Mouse (Mus musculus) neural tube, embryonic 12.5 days (tissue): Measurements from ENCODE around the gene Unc45a. TPM values are rescaled to one million over a fixed set of nuclear protein-coding genes. Genes with fewer than 3 reads are reported as not detected.
A peak's percentile ranks its signal among the peaks of the same experiment; 100 is the strongest.

Experiments used
- ATAC-seq: fragments of 200-750 bp; cut with Nextera tagmentation; 2 replicates; pipeline ENCODE4 v1.8.0; 2017; ENCODE audit warnings: low read depth, mild to moderate bottlenecking, moderate TSS enrichment, moderate library complexity; ENCODE audit not compliant: low FRiP score
- H3K27ac ChIP-seq: fragments of 300-500 bp; sonication (generic); 2 replicates; pipeline ENCODE4 v1.5.1; 2016
- H3K27me3 ChIP-seq: fragments of 300-500 bp; sonication (generic); replicated peaks from 2 replicates; pipeline ENCODE4 v1.6.1; 2016; ENCODE audit warnings: mild to moderate bottlenecking
- H3K36me3 ChIP-seq: fragments of 300-500 bp; sonication (generic); 2 replicates; pipeline ENCODE4 v1.6.1; 2016; ENCODE audit warnings: mild to moderate bottlenecking
- H3K4me1 ChIP-seq: fragments of 300-500 bp; sonication (generic); 2 replicates; pipeline ENCODE4 v1.6.1; 2016
- H3K4me2 ChIP-seq: fragments of 300-500 bp; sonication (generic); replicated peaks from 2 replicates; pipeline ENCODE4 v1.6.1; 2016; ENCODE audit warnings: mild to moderate bottlenecking
- H3K4me3 ChIP-seq: fragments of 300-500 bp; sonication (generic); 2 replicates; pipeline ENCODE4 v1.5.1; 2016
- H3K9ac ChIP-seq: fragments of 300-500 bp; sonication (generic); 2 replicates; pipeline ENCODE4 v1.6.1; 2016; ENCODE audit warnings: mild to moderate bottlenecking
- H3K9me3 ChIP-seq: fragments of 300-500 bp; sonication (generic); 2 replicates; pipeline ENCODE4 v1.6.1; 2016; ENCODE audit warnings: mild to moderate bottlenecking
- WGBS: fragments of 180-500 bp; shearing (Covaris S2); methylation state at CpG from one replicate; pipeline ENCODE4 v1.1.7; 2016; 5-methylcytosine and 5-hydroxymethylcytosine counted together
- polyA plus RNA-seq: library from polyadenylated mRNA; unstranded; fragments of >200 nt; fragmentation: Nextera tagmentation; extraction: Ambion mirVana; gene quantifications from 2 replicates; pipeline ENCODE4 v1.2.1, GENCODE M21; 2016

Unc45a gene
- polyA plus RNA-seq, result 55.8 and 59.9 TPM in 2 replicates

DNA sequence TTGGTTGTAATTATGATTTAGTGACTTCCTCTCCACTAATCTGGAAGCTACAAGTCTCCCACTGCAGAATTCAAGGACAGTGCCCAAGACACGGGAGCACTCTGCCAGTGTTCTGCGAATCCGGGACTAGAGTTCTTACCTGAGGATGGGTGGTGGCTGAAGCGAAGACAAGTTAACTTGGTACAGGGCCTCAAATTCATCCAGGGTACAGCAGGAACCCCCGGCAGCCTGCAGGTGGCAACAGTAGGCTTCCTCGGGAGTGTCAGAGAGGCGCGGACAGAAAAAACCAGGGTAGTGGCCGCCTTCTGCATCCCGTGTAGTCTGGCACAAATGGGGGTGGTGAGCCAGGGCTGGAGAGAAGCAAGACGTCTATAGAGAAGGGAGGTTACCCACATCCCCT, at the start of gene Unc45a:
Unc45a (minus strand) TSS at position 213 of the 400 bp plus-strand sequence.
- WGBS, result 2% methylated on average over 11 of the region's 11 CpGs
- Histone ChIP-seq H3K36me3 (peaks cover 24% of the 10 kb centered on the region), H3K9ac (peak within 1 kb of the TSS; percentile 78), H3K27me3 (no peaks in the 10 kb centered on the region), H3K4me2 (peak within 1 kb of the TSS; percentile 86), H3K4me1 (peaks cover 45% of the 10 kb centered on the region), H3K4me3 (peak within 1 kb of the TSS; percentile 64), H3K27ac (peak within 1 kb of the TSS; percentile 72), H3K9me3 (no peaks in the 10 kb centered on the region)
- peak; percentile 59 for ATAC-seq

DNA sequence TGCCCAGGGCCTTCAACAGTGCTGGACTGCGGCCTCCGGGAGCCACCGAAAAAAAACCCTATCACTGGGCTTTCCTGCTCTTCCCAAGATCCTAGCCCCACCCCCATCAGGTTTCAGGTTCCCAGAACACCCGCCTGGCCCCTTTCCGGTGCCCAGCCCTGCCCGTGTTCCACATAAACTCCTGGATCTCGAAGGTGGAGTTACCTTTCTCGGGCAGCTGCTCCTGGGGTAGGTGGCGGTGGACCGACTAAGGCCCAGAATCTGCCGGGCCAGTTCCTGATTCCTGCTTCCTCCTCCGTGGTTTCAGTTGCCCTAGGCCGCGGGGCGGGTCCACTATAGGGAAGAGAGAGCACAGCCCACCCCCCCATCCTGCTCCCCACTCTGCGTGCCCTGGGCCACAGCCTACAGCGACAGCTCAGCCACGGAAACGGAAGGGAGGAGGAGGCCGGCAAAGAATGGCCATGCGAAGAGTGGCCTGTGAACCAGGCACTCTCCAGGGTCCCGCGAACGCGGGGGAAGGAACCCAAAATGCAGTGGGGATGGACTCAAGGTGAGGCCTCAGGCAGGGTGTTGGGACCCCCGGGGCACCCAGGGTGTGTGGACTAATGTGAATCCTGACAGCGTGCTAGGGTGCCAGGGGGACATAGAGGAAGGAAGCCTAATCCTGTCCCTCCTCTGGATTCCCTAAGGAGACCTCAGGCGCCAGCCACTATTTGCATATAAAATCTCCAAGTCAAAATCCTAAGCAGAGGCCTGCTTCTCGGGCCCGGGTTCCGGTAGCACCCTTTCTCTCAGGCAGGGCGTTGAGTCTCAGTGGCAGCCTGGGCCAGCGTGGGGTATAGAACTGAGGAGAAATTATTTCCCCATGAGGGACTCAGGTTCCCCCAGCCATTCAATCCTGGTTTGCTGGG, 47.1 kb upstream of the Unc45a start, which contains the start of gene Fes:
Fes (minus strand) TSS at position 314 of the 911 bp plus-strand sequence.
- peak within 1 kb of the TSS; percentile 55 for H3K9ac ChIP-seq
- no peak; the same call in 1 of the 2 replicates for ATAC-seq

DNA sequence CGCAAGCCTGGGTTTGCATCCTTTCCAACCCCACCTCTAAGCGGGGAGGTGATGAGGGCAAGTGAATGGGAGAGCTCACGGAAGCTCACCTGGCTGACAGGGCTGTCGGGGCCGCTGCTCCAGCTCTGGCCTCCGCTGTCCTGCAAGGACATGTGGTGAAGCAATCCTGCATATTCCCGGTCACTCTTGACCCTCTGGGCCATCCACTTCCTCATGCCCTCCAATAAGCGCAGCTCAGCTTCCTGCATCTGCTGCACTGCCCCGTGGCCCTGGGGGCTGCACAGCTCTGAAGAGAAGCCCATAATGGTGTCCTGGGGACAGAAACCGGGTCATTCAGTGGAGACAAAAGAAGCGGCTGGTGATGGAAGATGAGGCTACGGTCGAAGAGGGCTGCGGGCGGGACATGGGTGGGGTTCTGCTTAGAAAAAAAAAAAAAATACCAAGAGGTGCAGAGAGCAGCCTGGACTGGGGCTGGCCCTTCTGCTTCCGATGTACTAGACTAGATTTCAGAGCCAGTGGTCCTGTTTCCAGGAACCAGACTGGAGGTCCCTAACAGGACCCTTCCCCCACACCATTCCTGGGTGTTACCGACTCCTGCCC, 46.3 kb upstream of the Unc45a start:
- H3K9ac ChIP-seq, result peak overlapping the region; percentile 55
- no peak overlapping the region for H3K27ac ChIP-seq
- 23% methylated on average over 17 of the region's 17 CpGs for WGBS
- peak overlapping the region; percentile 15; the same call in 1 of the 2 replicates for H3K4me3 ChIP-seq
- no peaks in the 10 kb centered on the region for H3K9me3 ChIP-seq
- H3K36me3 ChIP-seq, result peaks cover 24% of the 10 kb centered on the region
- peaks cover 24% of the 10 kb centered on the region for H3K4me1 ChIP-seq
- H3K27me3 ChIP-seq, result 0 out of 2 replicates have a peak, but pooled peaks cover 10% of the 10 kb centered on the region
- ATAC-seq, result 0 out of 2 replicates have a peak, but pooled peaks have one; percentile 4
- peak overlapping the region; percentile 49 for H3K4me2 ChIP-seq

More for the DNA sequence above, 47.1 kb upstream of the Unc45a start, which contains the start of gene Fes:
- Histone ChIP-seq H3K4me3 (peak within 1 kb of the TSS; percentile 15), H3K36me3 (peaks cover 31% of the 10 kb centered on the region), H3K4me2 (peak within 1 kb of the TSS; percentile 49), H3K27ac (no peak within 1 kb of the TSS), H3K27me3 (0 out of 2 replicates have a peak, but pooled peaks cover 7% of the 10 kb centered on the region), H3K9me3 (no peaks in the 10 kb centered on the region), H3K4me1 (peaks cover 19% of the 10 kb centered on the region)
- WGBS, result 11% methylated on average over 32 of the region's 33 CpGs

GRCm38 (mm10) chr7:80386235-80386930, 45.6 kb upstream of the Unc45a start:
- Histone ChIP-seq H3K9me3 (no peaks in the 10 kb centered on the region), H3K4me2 (peak overlapping the region; percentile 49), H3K4me3 (no peak overlapping the region), H3K9ac (no peak overlapping the region; the same call in 1 of the 2 replicates), H3K27me3 (0 out of 2 replicates have a peak, but pooled peaks cover 15% of the 10 kb centered on the region), H3K27ac (no peak overlapping the region), H3K36me3 (peaks cover 16% of the 10 kb centered on the region), H3K4me1 (peaks cover 24% of the 10 kb centered on the region)
- ATAC-seq, result peak; percentile 75
- WGBS, result 35% methylated on average over 18 of the region's 18 CpGs

DNA sequence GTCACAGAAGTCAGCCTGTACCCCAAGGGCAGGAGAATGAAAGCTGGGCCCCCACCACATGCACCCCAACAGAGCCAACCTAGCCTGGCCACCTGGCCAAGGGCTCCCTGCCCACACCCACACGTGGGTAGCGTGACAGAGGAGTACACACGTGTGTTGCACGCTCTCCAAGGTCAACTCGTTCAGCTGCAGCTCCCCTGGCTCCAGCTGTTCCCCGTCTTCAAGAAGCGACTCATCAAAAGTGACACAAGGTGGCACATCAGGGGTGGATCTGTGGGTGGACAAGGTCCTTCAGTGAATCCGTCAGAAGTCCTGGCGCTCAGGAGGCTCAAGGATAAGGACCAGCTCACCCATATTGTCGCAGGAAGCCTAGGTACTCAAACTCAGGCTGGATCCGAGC, 42.1 kb upstream of the Unc45a start:
- ATAC-seq, result no peak
- H3K4me1 ChIP-seq, result peaks cover 21% of the 10 kb centered on the region
- H3K9me3 ChIP-seq, result no peaks in the 10 kb centered on the region
- H3K9ac ChIP-seq, result no peak overlapping the region
- H3K27ac ChIP-seq, result no peak overlapping the region
- no peak overlapping the region for H3K4me3 ChIP-seq
- H3K27me3 ChIP-seq, result 0 out of 2 replicates have a peak, but pooled peaks cover 11% of the 10 kb centered on the region
- WGBS, result 74% methylated on average over 11 of the region's 11 CpGs
- no peak overlapping the region for H3K4me2 ChIP-seq
- H3K36me3 ChIP-seq, result no peaks in the 10 kb centered on the region

DNA sequence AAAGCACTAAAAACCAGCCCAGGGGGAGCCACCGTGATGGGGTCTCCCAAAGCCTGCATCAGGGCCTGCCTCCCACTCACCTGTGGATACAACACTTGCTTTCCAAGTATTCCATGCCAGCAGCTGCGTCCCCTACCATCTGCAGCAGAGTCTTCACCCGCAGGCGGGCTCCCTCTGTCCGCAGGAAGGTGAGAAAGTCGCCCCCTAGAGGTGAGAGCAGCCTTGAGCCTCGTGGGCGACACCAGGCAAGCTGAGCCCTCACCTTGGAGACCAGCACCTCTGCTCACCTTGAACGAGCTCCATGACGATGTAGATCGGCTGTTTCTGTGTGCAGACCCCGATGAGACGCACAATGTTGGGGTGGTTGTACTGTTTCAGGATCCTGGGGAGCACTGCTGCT, 38.7 kb upstream of the Unc45a start:
- Histone ChIP-seq H3K4me2 (no peak overlapping the region), H3K36me3 (no peaks in the 10 kb centered on the region), H3K4me1 (0 out of 2 replicates have a peak, but pooled peaks cover 5% of the 10 kb centered on the region), H3K9me3 (no peaks in the 10 kb centered on the region), H3K27me3 (0 out of 2 replicates have a peak, but pooled peaks cover 7% of the 10 kb centered on the region), H3K4me3 (no peak overlapping the region), H3K27ac (no peak overlapping the region), H3K9ac (no peak overlapping the region)
- WGBS, result 64% methylated on average over 13 of the region's 13 CpGs
- no peak for ATAC-seq

DNA sequence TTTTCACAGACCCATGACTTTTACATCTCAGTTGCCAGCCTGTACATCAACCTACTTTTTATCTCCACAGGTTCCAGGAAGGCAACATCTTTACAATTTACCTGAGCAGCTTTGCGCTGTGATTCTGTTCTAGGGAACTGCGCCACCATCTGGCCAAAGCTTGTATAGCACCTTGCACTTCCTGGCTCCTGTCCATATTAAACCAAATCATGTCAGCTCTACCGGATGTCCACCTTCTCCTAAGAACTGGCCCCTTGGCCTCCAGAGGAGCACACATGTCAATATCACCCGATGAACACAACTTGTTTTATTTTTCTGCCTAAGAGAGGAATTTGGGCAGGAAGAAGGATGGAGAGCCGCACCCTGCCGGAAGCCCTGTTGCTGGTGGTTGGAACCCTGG, 36.7 kb upstream of the Unc45a start:
- H3K4me1 ChIP-seq, result 0 out of 2 replicates have a peak, but pooled peaks cover under 1% of the 10 kb centered on the region
- no peak overlapping the region for H3K9ac ChIP-seq
- no peaks in the 10 kb centered on the region for H3K36me3 ChIP-seq
- H3K27ac ChIP-seq, result no peak overlapping the region
- 0 out of 2 replicates have a peak, but pooled peaks cover 7% of the 10 kb centered on the region for H3K27me3 ChIP-seq
- H3K9me3 ChIP-seq, result no peaks in the 10 kb centered on the region
- H3K4me3 ChIP-seq, result no peak overlapping the region
- ATAC-seq, result no peak
- no peak overlapping the region for H3K4me2 ChIP-seq
- WGBS, result 38% methylated on average over 6 of the region's 6 CpGs

- 72% methylated on average over 10 of the region's 10 CpGs for WGBS
- no peak overlapping the region for H3K27ac ChIP-seq
- no peaks in the 10 kb centered on the region for H3K27me3 ChIP-seq
- H3K9ac ChIP-seq, result no peak overlapping the region
- H3K36me3 ChIP-seq, result no peaks in the 10 kb centered on the region
- no peak overlapping the region for H3K4me2 ChIP-seq
- H3K4me3 ChIP-seq, result no peak overlapping the region
- no peak for ATAC-seq
- no peaks in the 10 kb centered on the region for H3K9me3 ChIP-seq
- no peaks in the 10 kb centered on the region for H3K4me1 ChIP-seq
Observed at GRCm38 (mm10) chr7:80376192-80376591, 35.4 kb upstream of the Unc45a start.

DNA sequence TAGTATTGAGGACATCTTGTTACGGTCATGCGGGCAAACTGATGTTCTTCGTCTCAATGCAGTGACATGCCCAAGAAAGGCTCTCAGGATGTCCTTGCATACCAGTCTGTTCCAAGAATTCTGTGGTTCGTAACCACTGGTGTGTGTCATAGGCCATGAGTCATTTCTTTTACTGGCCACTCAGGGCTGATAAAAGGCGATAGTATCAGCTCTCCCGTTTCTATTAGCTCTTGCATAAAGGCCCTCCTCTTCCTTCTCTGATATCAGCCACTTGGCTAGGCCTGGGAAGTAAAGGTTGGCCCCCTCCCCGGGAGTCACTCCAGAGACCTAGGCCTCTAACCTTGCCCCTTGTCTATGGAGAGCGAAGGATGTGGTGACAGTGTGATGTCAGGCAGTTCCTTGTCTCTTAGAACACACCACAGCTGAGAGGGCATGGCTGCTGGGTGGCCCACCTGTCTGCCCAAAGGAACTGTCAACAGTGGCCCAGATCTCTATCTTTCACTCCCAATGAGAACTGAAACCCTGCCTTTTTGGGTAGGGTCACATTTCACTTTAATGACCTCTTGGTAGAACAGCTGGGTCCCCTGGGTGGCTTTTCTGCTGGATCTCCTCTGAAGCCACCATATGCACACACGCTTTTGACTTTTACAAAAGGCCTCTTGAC, 34.7 kb upstream of the Unc45a start:
- H3K36me3 ChIP-seq, result no peaks in the 10 kb centered on the region
- no peak overlapping the region for H3K4me2 ChIP-seq
- no peak for ATAC-seq
- no peaks in the 10 kb centered on the region for H3K9me3 ChIP-seq
- no peak overlapping the region for H3K4me3 ChIP-seq
- H3K27me3 ChIP-seq, result no peaks in the 10 kb centered on the region
- no peak overlapping the region for H3K27ac ChIP-seq
- H3K9ac ChIP-seq, result no peak overlapping the region
- no peaks in the 10 kb centered on the region for H3K4me1 ChIP-seq
- WGBS, result 82% methylated on average over 9 of the region's 9 CpGs

DNA sequence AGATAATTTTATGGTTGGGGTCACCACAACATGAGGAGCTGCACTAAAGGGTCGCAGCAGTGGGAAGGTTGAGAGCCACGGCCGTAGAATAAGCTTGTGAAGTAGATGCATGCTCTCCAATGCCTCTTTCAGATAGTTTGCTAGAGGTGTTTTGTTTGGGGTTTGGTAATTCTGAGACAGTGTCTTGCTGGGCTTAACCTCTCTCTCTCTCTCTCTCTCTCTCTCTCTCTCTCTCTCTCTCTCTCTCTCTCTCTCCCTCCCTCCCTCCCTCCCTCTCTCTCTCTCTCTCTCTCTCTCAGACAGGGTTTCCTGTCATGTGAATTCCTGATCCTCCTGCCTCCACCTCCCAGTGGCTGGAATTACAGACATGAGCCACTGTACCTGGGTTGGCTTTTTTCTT, 33.9 kb upstream of the Unc45a start:
- no peak for ATAC-seq

GRCm38 (mm10) chr7:80374280-80374679, 33.5 kb upstream of the Unc45a start:
- Histone ChIP-seq H3K4me2 (no peak overlapping the region), H3K9me3 (no peaks in the 10 kb centered on the region), H3K27ac (no peak overlapping the region), H3K27me3 (no peaks in the 10 kb centered on the region), H3K4me1 (peaks cover 11% of the 10 kb centered on the region), H3K4me3 (no peak overlapping the region), H3K36me3 (no peaks in the 10 kb centered on the region), H3K9ac (no peak overlapping the region)
- ATAC-seq, result no peak
- WGBS, result 59% methylated on average over 3 of the region's 3 CpGs

More for the DNA sequence above, 33.9 kb upstream of the Unc45a start:
- no peaks in the 10 kb centered on the region for H3K27me3 ChIP-seq
- H3K9ac ChIP-seq, result no peak overlapping the region
- 82% methylated on average over 3 of the region's 3 CpGs for WGBS
- H3K4me2 ChIP-seq, result no peak overlapping the region
- no peaks in the 10 kb centered on the region for H3K9me3 ChIP-seq
- H3K36me3 ChIP-seq, result no peaks in the 10 kb centered on the region
- peaks cover 6% of the 10 kb centered on the region for H3K4me1 ChIP-seq
- H3K4me3 ChIP-seq, result no peak overlapping the region
- no peak overlapping the region for H3K27ac ChIP-seq
